Mouse (Mus musculus) olfactory bulb, adult 2 months (tissue): ENCODE results near the gene Negr1. TPM values are rescaled to one million over a fixed set of nuclear protein-coding genes. Genes with fewer than 3 reads are reported as not detected.
A peak's percentile ranks its signal among the peaks of the same experiment; 100 is the strongest.

Experiments
- H3K27ac ChIP-seq: fragments of 200-500 bp; 2 replicates; pipeline ENCODE4 v1.5.1; 2012; ENCODE audit warnings: low read depth, low read length; ENCODE audit not compliant: insufficient read depth
- H3K4me1 ChIP-seq: fragments of 200-500 bp; 2 replicates; pipeline ENCODE4 v1.6.1; 2012; ENCODE audit warnings: low read length; ENCODE audit not compliant: control insufficient read depth, insufficient read depth
- H3K4me3 ChIP-seq: fragments of 200-500 bp; 2 replicates; pipeline ENCODE4 v1.5.1; 2012; ENCODE audit warnings: mild to moderate bottlenecking, low read depth, low read length, moderate library complexity; ENCODE audit not compliant: insufficient read depth
- CTCF ChIP-seq: fragments of 200-500 bp; IDR thresholded peaks from 2 replicates; pipeline ENCODE4 v1.5.1; 2012; ENCODE audit warnings: low read depth, mild to moderate bottlenecking, low read length, moderate library complexity; ENCODE audit not compliant: insufficient read depth
- POLR2A ChIP-seq: fragments of 200-500 bp; IDR thresholded peaks from 2 replicates; pipeline ENCODE4 v1.6.1; 2012; ENCODE audit warnings: mild to moderate bottlenecking, low read depth, low read length, moderate library complexity; ENCODE audit not compliant: insufficient read depth
- WGBS: fragments of 180-500 bp; shearing (Covaris S2); methylation state at CpG from one replicate; pipeline ENCODE4 v1.1.7; 2018; 5-methylcytosine and 5-hydroxymethylcytosine counted together
- polyA plus RNA-seq: library from polyadenylated mRNA; stranded (reverse); fragments of >200 nt; gene quantifications from 2 replicates; pipeline ENCODE4 v1.2.4, GENCODE M21; 2012; ENCODE audit warnings: low replicate concordance; ENCODE audit not compliant: missing spikeins, insufficient read depth, insufficient read length

The Negr1 gene
- polyA plus RNA-seq, 1 experiment = 504 TPM

GRCm38 (mm10) chr3:157209386-157209785, 647.8 kb downstream of the Negr1 start:
- no peak overlapping the region for H3K4me3 ChIP-seq
- no peak for TF ChIP-seq CTCF
- TF ChIP-seq POLR2A = no peak
- no peaks in the 10 kb centered on the region for H3K4me1 ChIP-seq
- peak overlapping the region; percentile 37; the same call in 1 of the 2 replicates for H3K27ac ChIP-seq
- WGBS = 71% methylated on average over 2 of the region's 2 CpGs

- WGBS = 9% methylated on average over 5 of the region's 5 CpGs
- Histone ChIP-seq H3K27ac (peak overlapping the region; percentile 84; the same call in 1 of the 2 replicates), H3K4me1 (0 out of 2 replicates have a peak, but pooled peaks cover 2% of the 10 kb centered on the region), H3K4me3 (no peak overlapping the region)
- TF ChIP-seq CTCF (no peak), POLR2A (no peak)
Measured at GRCm38 (mm10) chr3:157215937-157216719, 654.5 kb downstream of the Negr1 start.

- H3K4me3 ChIP-seq = no peak overlapping the region
- WGBS = 23% methylated on average over 2 of the region's 2 CpGs
- no peak for TF ChIP-seq CTCF
- TF ChIP-seq POLR2A = no peak
- H3K27ac ChIP-seq = peak overlapping the region; percentile 32
- 0 out of 2 replicates have a peak, but pooled peaks cover 2% of the 10 kb centered on the region for H3K4me1 ChIP-seq
Measured at GRCm38 (mm10) chr3:157217794-157218193, 656.2 kb downstream of the Negr1 start.

GRCm38 (mm10) chr3:157224920-157225319, 663.3 kb downstream of the Negr1 start:
- 78% methylated on average over 4 of the region's 4 CpGs for WGBS
- H3K27ac ChIP-seq = no peak overlapping the region

GRCm38 (mm10) chr3:157232723-157233122, 671.1 kb downstream of the Negr1 start:
- Histone ChIP-seq H3K4me3 (no peak overlapping the region), H3K27ac (no peak overlapping the region), H3K4me1 (no peaks in the 10 kb centered on the region)
- 26% methylated on average over 5 of the region's 5 CpGs for WGBS
- no peak for TF ChIP-seq POLR2A
- TF ChIP-seq CTCF = no peak

More at GRCm38 (mm10) chr3:157224920-157225319, 663.3 kb downstream of the Negr1 start:
- Histone ChIP-seq H3K4me3 (no peak overlapping the region), H3K4me1 (no peaks in the 10 kb centered on the region)
- TF ChIP-seq POLR2A (no peak), CTCF (no peak)

- 53% methylated on average over 1 of the region's 1 CpGs for WGBS
- H3K4me3 ChIP-seq = no peak overlapping the region
Measured at GRCm38 (mm10) chr3:157240240-157240639, 678.6 kb downstream of the Negr1 start.

GRCm38 (mm10) chr3:157255446-157255845, 693.9 kb downstream of the Negr1 start:
- TF ChIP-seq POLR2A (no peak), CTCF (no peak)
- no peak overlapping the region for H3K27ac ChIP-seq
- 43% methylated on average over 1 of the region's 1 CpGs for whole genome bisulfite sequencing

More at GRCm38 (mm10) chr3:157240240-157240639, 678.6 kb downstream of the Negr1 start:
- Histone ChIP-seq H3K4me1 (no peaks in the 10 kb centered on the region), H3K27ac (no peak overlapping the region)
- TF ChIP-seq POLR2A (no peak), CTCF (no peak)

GRCm38 (mm10) chr3:157255863-157256262, 694.3 kb downstream of the Negr1 start:
- no peak overlapping the region for H3K4me3 ChIP-seq
- TF ChIP-seq POLR2A (no peak), CTCF (no peak)
- WGBS = 38% methylated on average over 3 of the region's 3 CpGs
- H3K27ac ChIP-seq = no peak overlapping the region
- peaks cover 3% of the 10 kb centered on the region for H3K4me1 ChIP-seq

More at GRCm38 (mm10) chr3:157255446-157255845, 693.9 kb downstream of the Negr1 start:
- H3K4me1 ChIP-seq = peaks cover 3% of the 10 kb centered on the region
- H3K4me3 ChIP-seq = no peak overlapping the region

- 69% methylated on average over 4 of the region's 4 CpGs for WGBS
- Histone ChIP-seq H3K4me3 (no peak overlapping the region), H3K27ac (no peak overlapping the region), H3K4me1 (no peaks in the 10 kb centered on the region)
- no peak for TF ChIP-seq CTCF
- no peak for TF ChIP-seq POLR2A
Measured at GRCm38 (mm10) chr3:157268742-157269141, 707.1 kb downstream of the Negr1 start.
